11 mouse cellular contexts compared by ENCODE assay signal in the genomic region with DNA sequence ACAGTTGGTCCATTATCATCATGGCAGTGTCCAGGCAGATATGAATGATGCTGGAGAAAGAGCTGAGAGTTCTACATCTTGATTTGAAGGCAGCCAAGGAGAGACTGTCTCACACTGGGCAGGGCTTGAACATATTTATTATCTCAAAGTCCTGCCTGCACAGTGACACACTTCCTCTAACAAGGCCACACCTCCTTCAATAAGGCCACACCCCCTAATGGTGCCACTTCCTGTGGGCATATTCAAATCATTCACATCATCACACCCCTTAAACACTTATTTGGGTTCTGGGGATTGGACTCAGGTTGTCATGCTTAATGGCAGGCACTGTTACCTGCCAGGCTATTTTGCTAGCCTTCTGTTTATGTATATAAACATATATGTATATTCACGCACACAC.
"Had no signal": no experiment of that assay in that cellular context is flagged by ENCODE, and none has a peak within 500 bp of the region (broad histone marks: within the 10 kb centered on the region; RNA-seq: fewer than 3 reads in every experiment).

No protein-coding gene starts in this region.

- DNase-seq: kidney, postnatal 10 days; kidney, postnatal 4 days; left cerebral cortex, postnatal 4 days; lung, adult 18-20 months; right cerebral cortex, postnatal 4 days; thymus, postnatal 4 days had no signal

- ATAC-seq: midbrain, embryonic 13.5 days had no signal

- H3K9ac ChIP-seq: limb, embryonic 13.5 days; liver, embryonic 14.5 days; midbrain, embryonic 13.5 days; neural tube, embryonic 12.5 days had no signal

- H3K4me2 ChIP-seq: limb, embryonic 13.5 days; midbrain, embryonic 13.5 days; neural tube, embryonic 12.5 days had no signal

- H3K36me3 ChIP-seq: limb, embryonic 13.5 days; midbrain, embryonic 13.5 days; neural tube, embryonic 12.5 days had no signal

- H3K4me3 ChIP-seq: layer of hippocampus, adult 2 months; limb, embryonic 13.5 days; midbrain, embryonic 13.5 days; neural tube, embryonic 12.5 days had no signal

- H3K27me3 ChIP-seq: limb, embryonic 13.5 days; midbrain, embryonic 13.5 days; neural tube, embryonic 12.5 days had no signal

- H3K9me3 ChIP-seq: limb, embryonic 13.5 days; midbrain, embryonic 13.5 days; neural tube, embryonic 12.5 days had no signal

- H3K27ac ChIP-seq: layer of hippocampus, adult 2 months; limb, embryonic 13.5 days; liver, embryonic 14.5 days; midbrain, embryonic 13.5 days; neural tube, embryonic 12.5 days had no signal
